Mouse (Mus musculus): ENCODE measurements around the gene Gm10718. TPM values are rescaled to one million over a fixed set of nuclear protein-coding genes. Genes with fewer than 3 reads are reported as not detected.

The Gm10718 gene
- polyA plus RNA-seq, 1 experiment = not detected

Other genes with a start within 250 kb of the Gm10718 start
- gene Gm10722, start 22.6 kb upstream of the Gm10718 start, polyA plus RNA-seq (2012; ENCODE audit: insufficient read depth, insufficient read length, missing spikeins) = 1.9 TPM in 1 of 2 replicates, not detected in the other
- 4.2 and 7.4 TPM in 2 replicates for gene Gm11168, start 20.2 kb upstream of the Gm10718 start, polyA plus RNA-seq (2012; ENCODE audit: insufficient read depth, insufficient read length, missing spikeins)
- gene Gm10721, start 10.4 kb upstream of the Gm10718 start, polyA plus RNA-seq (2012; ENCODE audit: insufficient read depth, insufficient read length, missing spikeins) = not detected in 2 replicates
- not detected in 2 replicates for gene Gm10720, start 7.9 kb upstream of the Gm10718 start, polyA plus RNA-seq (2012; ENCODE audit: insufficient read depth, insufficient read length, missing spikeins)
- 3.7 and 4.8 TPM in 2 replicates for gene Gm10719, start 6.1 kb upstream of the Gm10718 start, polyA plus RNA-seq (2012; ENCODE audit: insufficient read depth, insufficient read length, missing spikeins)
- 4.8 and 8.6 TPM in 2 replicates for gene Gm10717, start 1.9 kb downstream of the Gm10718 start, polyA plus RNA-seq (2012; ENCODE audit: insufficient read depth, insufficient read length, missing spikeins)
- gene Gm17535, start 11.1 kb downstream of the Gm10718 start, polyA plus RNA-seq (2012; ENCODE audit: insufficient read depth, insufficient read length, missing spikeins) = not detected in 2 replicates
- not detected in 2 replicates for gene Gm10715, start 13.3 kb downstream of the Gm10718 start, polyA plus RNA-seq (2012; ENCODE audit: insufficient read depth, insufficient read length, missing spikeins)

Data from brown adipose tissue, adult 24 weeks (tissue).